Mouse (Mus musculus): ENCODE measurements around the gene Psmd13.
A peak's percentile ranks its signal among the peaks of the same experiment; 100 is the strongest.

Psmd13 gene

DNA sequence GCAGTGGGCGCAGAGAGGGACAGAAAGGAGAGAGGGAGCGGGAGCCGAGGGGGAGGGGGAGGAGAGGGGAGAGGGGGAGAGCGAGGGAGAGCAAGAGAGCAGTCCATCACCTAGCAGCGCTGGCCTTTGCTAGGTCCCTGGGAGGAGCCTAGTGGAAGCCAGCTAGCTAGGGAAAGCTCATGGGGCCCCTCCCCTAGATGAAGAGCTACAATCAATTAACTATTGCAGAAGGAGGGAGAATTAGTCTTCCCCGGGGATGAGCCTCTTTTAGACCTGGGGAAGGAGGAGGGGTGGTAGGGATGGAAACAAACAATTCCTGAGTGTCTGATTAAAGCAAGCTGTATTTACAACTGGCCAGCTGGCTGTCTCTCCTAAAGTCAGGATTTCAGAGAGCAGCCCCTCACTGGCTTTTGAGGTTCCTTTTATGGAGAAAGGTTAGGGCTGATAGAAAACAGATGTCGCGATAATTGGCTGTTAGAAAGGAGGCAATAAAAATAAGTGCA lies 58.0 kb downstream of the Psmd13 start:
- TF ChIP-seq NANOG (IDR thresholded peaks at IDR 0.05; ENCODE audit: borderline replicate concordance, low read length): no peak
- no peak for TF ChIP-seq CTCF (conservative IDR thresholded peaks at IDR 0.05; ENCODE audit: low read length)
- TF ChIP-seq POU5F1 (IDR thresholded peaks at IDR 0.05; ENCODE audit: borderline replicate concordance, low read length): no peak
- Histone ChIP-seq H3K9me3 (ENCODE audit: low read length) (no peaks in the 10 kb centered on the region), H3K4me3 (replicated peaks; ENCODE audit: low read length) (peak overlapping the region; percentile 62), H3K27me3 (ENCODE audit: insufficient read depth, low read length) (no peaks in the 10 kb centered on the region), H3K36me3 (ENCODE audit: insufficient read depth, low read length) (peaks cover 18% of the 10 kb centered on the region), H3K4me1 (replicated peaks; ENCODE audit: low read depth, low read length) (peaks cover 83% of the 10 kb centered on the region)

GRCm38 (mm10) chr7:140941222-140942051 lies 59.7 kb downstream of the Psmd13 start, which contains the start of gene Pgghg:
TSS of gene Pgghg (plus strand) at chr7:140941391.
- H3K4me3 ChIP-seq (replicated peaks; ENCODE audit: low read length): peak within 1 kb of the TSS; percentile 80
- no peaks in the 10 kb centered on the region for H3K9me3 ChIP-seq (ENCODE audit: low read length)
- H3K36me3 ChIP-seq (ENCODE audit: insufficient read depth, low read length): peaks cover 35% of the 10 kb centered on the region
- no peaks in the 10 kb centered on the region for H3K27me3 ChIP-seq (ENCODE audit: insufficient read depth, low read length)
- no peak for TF ChIP-seq NANOG (IDR thresholded peaks at IDR 0.05; ENCODE audit: borderline replicate concordance, low read length)
- peak; percentile 81 for TF ChIP-seq CTCF (conservative IDR thresholded peaks at IDR 0.05; ENCODE audit: low read length)
- no peak for TF ChIP-seq POU5F1 (IDR thresholded peaks at IDR 0.05; ENCODE audit: borderline replicate concordance, low read length)
- peaks cover 88% of the 10 kb centered on the region for H3K4me1 ChIP-seq (replicated peaks; ENCODE audit: low read depth, low read length)

DNA sequence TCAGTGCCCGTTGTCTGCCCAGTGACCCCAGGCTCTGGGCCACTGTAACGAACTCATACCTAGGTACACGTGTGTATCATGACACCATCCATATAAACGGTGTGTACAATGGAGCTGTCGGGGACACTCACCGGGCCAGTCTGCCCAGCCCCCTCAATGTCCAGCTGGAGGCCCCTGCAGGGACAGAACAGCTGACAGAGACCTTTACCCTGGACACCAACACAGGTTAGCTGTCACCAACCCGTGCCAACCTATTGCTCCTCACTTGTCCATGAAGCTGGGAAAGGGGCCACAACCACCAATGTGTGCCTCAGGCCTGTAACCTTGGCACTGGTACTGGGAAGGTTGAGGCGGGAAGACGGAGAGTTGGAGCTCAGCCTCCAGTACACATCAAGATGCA lies 60.6 kb downstream of the Psmd13 start:
- TF ChIP-seq NANOG (IDR thresholded peaks at IDR 0.05; ENCODE audit: borderline replicate concordance, low read length) (no peak), POU5F1 (IDR thresholded peaks at IDR 0.05; ENCODE audit: borderline replicate concordance, low read length) (no peak), CTCF (conservative IDR thresholded peaks at IDR 0.05; ENCODE audit: low read length) (no peak)
- H3K4me3 ChIP-seq (replicated peaks; ENCODE audit: low read length): peak overlapping the region; percentile 80
- peaks cover 44% of the 10 kb centered on the region for H3K36me3 ChIP-seq (ENCODE audit: insufficient read depth, low read length)

DNA sequence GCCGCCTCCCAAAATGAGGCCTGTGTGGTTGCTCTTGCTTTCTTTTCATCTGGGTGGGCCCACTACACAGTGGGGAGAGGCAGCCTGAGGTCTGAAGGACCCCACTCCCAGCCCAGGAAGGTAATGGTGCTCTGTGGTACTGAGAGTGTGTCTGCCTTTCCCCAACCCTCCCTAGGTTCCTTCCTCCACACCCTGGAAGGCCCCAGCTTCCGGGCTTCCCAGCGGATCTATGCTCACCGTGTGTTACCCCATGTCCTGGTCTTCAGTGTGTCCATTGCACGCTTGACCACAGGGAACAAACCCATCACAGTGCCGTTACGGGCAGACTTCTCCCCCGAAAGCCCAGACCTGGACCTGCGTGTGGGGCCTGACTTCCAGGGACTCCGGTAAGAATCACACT lies 61.0 kb downstream of the Psmd13 start:
- Histone ChIP-seq H3K27me3 (ENCODE audit: insufficient read depth, low read length) (no peaks in the 10 kb centered on the region), H3K9me3 (ENCODE audit: low read length) (no peaks in the 10 kb centered on the region), H3K4me3 (replicated peaks; ENCODE audit: low read length) (peak overlapping the region; percentile 80), H3K4me1 (replicated peaks; ENCODE audit: low read depth, low read length) (peaks cover 86% of the 10 kb centered on the region), H3K36me3 (ENCODE audit: insufficient read depth, low read length) (peaks cover 49% of the 10 kb centered on the region)
- TF ChIP-seq POU5F1 (IDR thresholded peaks at IDR 0.05; ENCODE audit: borderline replicate concordance, low read length) (no peak), NANOG (IDR thresholded peaks at IDR 0.05; ENCODE audit: borderline replicate concordance, low read length) (no peak), CTCF (conservative IDR thresholded peaks at IDR 0.05; ENCODE audit: low read length) (no peak)

More for the DNA sequence above, 60.6 kb downstream of the Psmd13 start:
- Histone ChIP-seq H3K9me3 (ENCODE audit: low read length) (no peaks in the 10 kb centered on the region), H3K27me3 (ENCODE audit: insufficient read depth, low read length) (no peaks in the 10 kb centered on the region), H3K4me1 (replicated peaks; ENCODE audit: low read depth, low read length) (peaks cover 87% of the 10 kb centered on the region)

- TF ChIP-seq NANOG (IDR thresholded peaks at IDR 0.05; ENCODE audit: borderline replicate concordance, low read length) (no peak), POU5F1 (IDR thresholded peaks at IDR 0.05; ENCODE audit: borderline replicate concordance, low read length) (no peak), CTCF (conservative IDR thresholded peaks at IDR 0.05; ENCODE audit: low read length) (no peak)
- H3K27me3 ChIP-seq (ENCODE audit: insufficient read depth, low read length): no peaks in the 10 kb centered on the region
- H3K36me3 ChIP-seq (ENCODE audit: insufficient read depth, low read length): peaks cover 55% of the 10 kb centered on the region
- no peaks in the 10 kb centered on the region for H3K9me3 ChIP-seq (ENCODE audit: low read length)
- peaks cover 87% of the 10 kb centered on the region for H3K4me1 ChIP-seq (replicated peaks; ENCODE audit: low read depth, low read length)
- peak overlapping the region; percentile 80 for H3K4me3 ChIP-seq (replicated peaks; ENCODE audit: low read length)
Observed at GRCm38 (mm10) chr7:140943356-140943755, 61.6 kb downstream of the Psmd13 start.

DNA sequence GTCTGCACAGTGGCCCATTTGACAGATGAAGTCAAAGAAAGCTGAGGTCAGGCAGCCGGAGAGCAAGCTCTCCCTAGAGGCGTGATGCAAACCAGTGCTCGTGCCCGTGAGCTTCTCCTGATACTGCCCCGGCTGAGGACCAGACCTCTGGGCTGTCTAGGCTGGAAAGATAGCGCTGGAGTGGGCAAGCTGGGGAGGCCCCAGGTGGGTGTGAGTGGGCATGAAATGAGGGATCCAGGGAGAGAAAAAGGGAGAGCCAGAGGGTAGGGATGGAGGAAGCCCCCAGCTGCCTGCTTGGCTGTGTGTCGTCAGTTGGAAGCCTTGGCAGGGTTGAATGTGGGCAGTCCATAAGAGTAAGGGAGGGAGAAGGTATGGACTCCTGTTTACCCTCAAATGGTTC lies 62.5 kb downstream of the Psmd13 start:
- no peak for TF ChIP-seq CTCF (conservative IDR thresholded peaks at IDR 0.05; ENCODE audit: low read length)
- no peaks in the 10 kb centered on the region for H3K9me3 ChIP-seq (ENCODE audit: low read length)

GRCm38 (mm10) chr7:140945247-140945646 lies 63.5 kb downstream of the Psmd13 start:
- H3K4me1 ChIP-seq (replicated peaks; ENCODE audit: low read depth, low read length): peaks cover 87% of the 10 kb centered on the region
- no peak for TF ChIP-seq POU5F1 (IDR thresholded peaks at IDR 0.05; ENCODE audit: borderline replicate concordance, low read length)
- TF ChIP-seq NANOG (IDR thresholded peaks at IDR 0.05; ENCODE audit: borderline replicate concordance, low read length): no peak
- no peak for TF ChIP-seq CTCF (conservative IDR thresholded peaks at IDR 0.05; ENCODE audit: low read length)
- H3K27me3 ChIP-seq (ENCODE audit: insufficient read depth, low read length): no peaks in the 10 kb centered on the region
- no peak overlapping the region for H3K4me3 ChIP-seq (replicated peaks; ENCODE audit: low read length)
- H3K9me3 ChIP-seq (ENCODE audit: low read length): no peaks in the 10 kb centered on the region
- H3K36me3 ChIP-seq (ENCODE audit: insufficient read depth, low read length): peaks cover 74% of the 10 kb centered on the region

More for the DNA sequence above, 62.5 kb downstream of the Psmd13 start:
- no peaks in the 10 kb centered on the region for H3K27me3 ChIP-seq (ENCODE audit: insufficient read depth, low read length)
- H3K36me3 ChIP-seq (ENCODE audit: insufficient read depth, low read length): peaks cover 63% of the 10 kb centered on the region
- H3K4me3 ChIP-seq (replicated peaks; ENCODE audit: low read length): no peak overlapping the region
- peaks cover 87% of the 10 kb centered on the region for H3K4me1 ChIP-seq (replicated peaks; ENCODE audit: low read depth, low read length)

- H3K27me3 ChIP-seq (ENCODE audit: insufficient read depth, low read length): no peaks in the 10 kb centered on the region
- TF ChIP-seq POU5F1 (IDR thresholded peaks at IDR 0.05; ENCODE audit: borderline replicate concordance, low read length) (no peak), CTCF (conservative IDR thresholded peaks at IDR 0.05; ENCODE audit: low read length) (no peak), NANOG (IDR thresholded peaks at IDR 0.05; ENCODE audit: borderline replicate concordance, low read length) (no peak)
- H3K36me3 ChIP-seq (ENCODE audit: insufficient read depth, low read length): peaks cover 84% of the 10 kb centered on the region
- no peak overlapping the region for H3K4me3 ChIP-seq (replicated peaks; ENCODE audit: low read length)
- no peaks in the 10 kb centered on the region for H3K9me3 ChIP-seq (ENCODE audit: low read length)
- H3K4me1 ChIP-seq (replicated peaks; ENCODE audit: low read depth, low read length): peaks cover 87% of the 10 kb centered on the region
Observed at GRCm38 (mm10) chr7:140946311-140946710, 64.5 kb downstream of the Psmd13 start.

All from E14TG2a.4 (cell line).